Mouse (Mus musculus) cortical plate, adult 2 months (tissue): Measurements from ENCODE around the gene Tcp11l2.

Source experiments
- CTCF ChIP-seq: fragments of 200-500 bp; IDR thresholded peaks from 2 replicates; pipeline ENCODE4 v1.5.1; 2011; ENCODE audit warnings: mild to moderate bottlenecking, control low read depth, low read length; ENCODE audit not compliant: insufficient read depth; ENCODE audit errors: extremely low read depth
- POLR2A ChIP-seq: fragments of 200-500 bp; IDR thresholded peaks from 2 replicates; pipeline ENCODE4 v1.6.1; 2011; ENCODE audit warnings: mild to moderate bottlenecking, low read length, control low read depth; ENCODE audit not compliant: insufficient read depth; ENCODE audit errors: extremely low read depth

DNA sequence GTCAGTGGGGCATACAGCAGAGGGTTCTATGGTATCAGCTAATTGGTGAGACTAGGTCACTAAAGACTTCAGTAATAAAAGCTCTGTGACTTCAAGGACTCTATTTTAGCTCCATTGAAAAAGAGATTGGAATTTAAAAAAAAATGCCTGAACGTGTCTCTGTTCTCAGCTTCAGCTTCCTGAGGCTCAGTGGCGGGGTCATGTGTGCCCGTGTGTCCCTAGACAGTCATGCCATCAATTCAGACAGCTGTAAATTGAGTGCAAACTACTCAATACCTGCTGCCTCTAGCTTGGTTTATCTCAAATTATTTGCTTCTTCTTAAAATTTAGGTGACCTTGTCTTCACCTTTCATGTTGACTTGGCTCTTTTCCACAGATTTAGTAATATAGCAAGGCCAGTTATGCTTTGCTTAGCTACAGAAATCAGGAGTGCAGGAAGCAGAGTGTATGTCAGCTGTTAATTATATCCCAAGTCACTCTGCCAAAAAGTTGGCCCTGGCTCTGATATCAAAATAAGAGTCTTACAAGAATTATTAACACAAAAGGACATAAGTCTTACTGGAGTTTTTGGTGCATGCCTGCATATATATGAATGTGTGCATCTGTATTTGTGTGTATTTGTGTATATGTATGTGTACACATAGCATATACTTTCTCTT lies 20.8 kb downstream of the Tcp11l2 start:
- TF ChIP-seq CTCF, result no peak
- no peak for TF ChIP-seq POLR2A
